Mouse (Mus musculus) layer of hippocampus, postnatal 14 days (tissue): ENCODE measurements around the gene Ren1. TPM values are rescaled to one million over a fixed set of nuclear protein-coding genes. Genes with fewer than 3 reads are reported as not detected.
A peak's percentile ranks its signal among the peaks of the same experiment; 100 is the strongest.

ENCODE experiments used
- DNase-seq, 2 experiments: peaks; one replicate each; pipeline ENCODE4 v3.0.0; 2021 to 2022; ENCODE audit warnings: low spot score in 2 of 2, mixed read lengths in 1 of 2
- long read RNA-seq, 2 experiments: library from polyadenylated mRNA; stranded (forward); transcript quantifications; one replicate each; pipeline ENCODE4 v2.0.0; 2021
- total RNA-seq, 2 experiments: library from RNA; stranded (reverse); gene quantifications; 2 replicates each; pipeline ENCODE4 v1.2.3; 2021

Ren1 gene
- under 1 TPM in 1 of 2 experiments, not detected in 1; 0.28 TPM for total RNA-seq
- long read RNA-seq, experiment 1: 0 reads
- long read RNA-seq, experiment 2: 0 reads

DNA sequence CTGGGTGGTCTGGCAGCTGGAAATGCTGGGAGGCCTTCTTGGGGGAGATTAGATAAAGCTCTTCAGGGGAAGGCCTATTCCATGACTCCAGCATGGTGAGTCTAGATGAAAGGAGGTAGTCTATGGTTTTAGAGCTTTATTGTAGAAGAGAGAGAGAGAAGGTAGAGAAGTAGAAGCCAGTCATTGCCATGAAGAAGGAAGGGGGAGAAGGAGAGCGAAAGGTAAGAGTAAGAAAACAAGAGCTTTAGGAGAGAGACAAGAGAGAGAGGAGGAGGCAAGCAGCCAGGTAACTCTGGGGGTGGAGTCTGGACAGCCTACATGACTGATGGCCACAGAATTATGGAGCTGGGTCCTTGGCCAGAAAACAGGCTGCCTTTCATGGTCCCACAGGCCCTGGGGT is at the start of gene Ren1:
Ren1 (plus strand) TSS at position 301 of the 400 bp plus-strand sequence.
- no peak for DNase-seq

DNA sequence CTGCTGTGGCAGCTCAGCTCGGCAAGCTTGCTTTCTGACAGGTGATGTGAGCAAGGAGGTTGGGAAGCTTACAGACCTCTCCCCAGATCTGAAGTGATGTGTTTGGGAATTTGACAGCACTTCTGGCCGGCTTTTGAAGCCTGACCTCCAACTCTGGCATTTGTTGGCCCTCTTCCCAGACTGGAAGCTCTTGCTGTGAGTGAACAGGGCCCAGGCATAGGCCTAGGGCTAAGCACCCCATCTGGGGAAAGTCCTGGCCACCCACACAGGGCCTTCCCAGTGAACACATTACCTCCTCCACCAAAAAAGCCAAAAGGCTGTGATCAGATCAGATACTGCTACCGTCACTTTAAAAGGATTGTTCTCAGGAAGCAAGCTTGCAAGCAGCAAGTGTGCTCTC is 47.8 kb upstream of the Ren1 start:
- peak in 1 of 2 experiments; percentile 27 for DNase-seq

DNA sequence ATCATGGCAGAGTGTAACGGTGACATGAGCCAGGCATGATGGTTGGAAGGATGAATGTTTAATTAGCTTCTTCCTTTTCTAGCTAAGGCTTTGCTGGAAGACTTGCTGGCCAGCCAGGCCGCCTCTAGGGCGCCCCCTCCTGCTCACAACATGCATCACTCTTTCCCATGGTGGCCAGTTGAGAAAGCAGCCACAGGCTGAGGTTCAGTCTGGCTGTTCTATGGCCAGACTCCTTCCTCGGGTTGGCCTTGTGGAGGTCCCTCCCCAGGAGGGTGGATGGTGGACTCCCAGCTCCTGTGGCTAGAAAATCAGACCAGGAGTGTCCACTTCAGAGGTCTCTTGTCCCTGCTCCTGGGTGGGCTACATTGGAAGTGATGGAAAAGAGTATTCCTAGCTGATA is 43.5 kb upstream of the Ren1 start:
- peak; percentile 64 to 76 for DNase-seq

DNA sequence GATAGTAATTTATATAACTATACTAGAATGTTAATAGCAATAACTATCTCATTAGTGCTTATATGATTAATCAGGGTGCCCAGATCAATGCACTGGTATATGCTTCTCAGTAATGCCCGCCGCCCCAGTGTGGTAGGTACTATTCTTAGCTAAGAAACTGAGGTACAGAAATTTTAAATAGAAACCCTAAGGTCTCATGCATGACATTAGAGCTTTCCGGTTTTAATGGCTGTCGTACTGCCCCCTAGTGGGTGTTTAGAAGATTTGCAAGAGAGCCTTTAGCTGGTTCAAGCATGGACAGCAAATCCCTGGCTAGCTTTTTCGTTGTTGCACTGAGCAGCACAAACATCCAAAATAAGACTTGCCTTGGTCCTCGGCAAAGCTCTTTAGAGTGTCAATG is 43.0 kb upstream of the Ren1 start:
- DNase-seq: peak; percentile 54 to 75

DNA sequence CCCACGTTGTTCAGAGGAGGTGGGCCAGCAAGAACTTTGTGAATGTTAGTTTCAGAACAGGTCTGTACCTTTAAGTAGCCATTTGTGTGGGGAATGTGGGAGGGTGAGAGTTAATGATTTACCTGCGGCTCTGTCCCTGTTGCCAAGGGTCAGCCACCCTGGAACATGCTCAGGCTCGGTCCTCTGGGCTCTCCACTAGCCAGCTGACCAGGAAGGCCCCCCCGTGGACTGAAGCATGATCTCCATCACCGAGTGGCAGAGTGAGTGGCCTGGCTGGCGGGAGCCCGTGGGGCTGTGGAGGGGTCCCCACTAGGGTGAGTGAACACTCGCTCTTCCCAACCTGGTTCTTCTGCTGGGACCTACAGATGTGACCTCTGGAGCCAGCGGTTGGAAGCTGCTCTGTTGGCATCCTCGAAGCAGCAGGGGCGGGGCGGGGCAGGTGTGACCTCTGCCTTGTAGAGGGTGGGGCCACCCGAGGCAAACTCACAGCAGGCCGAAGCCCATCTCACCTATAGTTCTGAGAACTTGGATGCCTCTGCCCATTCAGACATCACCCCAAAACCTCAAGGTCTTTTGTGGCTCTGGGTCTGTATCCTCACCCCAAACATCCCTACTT is 40.5 kb upstream of the Ren1 start, which contains the start of gene Golt1a:
Golt1a (plus strand) TSS at position 149 of the 616 bp plus-strand sequence.
- no peak for DNase-seq

DNA sequence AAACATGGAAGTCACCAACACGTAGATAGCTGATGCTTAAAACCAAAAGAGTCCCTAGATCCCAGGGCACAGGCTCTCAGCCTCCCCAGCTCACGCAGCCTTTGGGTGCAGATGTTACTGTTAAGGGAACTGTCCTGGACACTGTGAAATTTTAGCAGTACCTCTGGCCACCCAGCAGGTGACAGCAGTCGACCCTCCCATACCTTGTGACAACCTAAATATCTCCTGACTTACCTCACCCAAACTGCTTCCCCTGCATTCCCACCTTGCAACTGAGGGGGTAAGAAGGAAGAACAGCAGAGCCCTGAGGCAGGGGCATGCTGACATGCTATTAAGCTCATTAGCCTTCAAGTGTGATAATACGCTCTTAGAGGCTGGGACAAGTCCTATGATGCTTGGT is 39.1 kb upstream of the Ren1 start:
- DNase-seq: no peak

DNA sequence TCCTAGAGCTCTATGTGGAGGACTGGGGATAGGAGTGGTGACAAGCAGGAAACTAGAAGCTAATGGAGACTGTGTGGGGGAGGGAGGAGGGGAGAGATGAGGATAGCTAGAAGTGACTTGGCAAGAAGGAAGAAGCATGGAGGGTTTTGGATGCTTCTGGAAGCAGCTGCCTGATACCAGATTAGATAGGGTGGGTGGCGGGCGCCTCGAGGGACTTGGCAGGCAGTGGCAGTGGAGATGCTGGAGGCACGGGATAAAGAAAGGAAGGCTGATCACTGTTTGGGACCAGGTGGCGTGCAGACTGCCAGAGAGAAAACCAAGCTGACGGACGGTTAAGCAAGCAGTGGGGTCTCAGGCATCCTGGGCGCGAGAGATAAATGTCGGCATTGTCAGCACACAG is 38.4 kb upstream of the Ren1 start:
- DNase-seq: peak; percentile 57 to 78

DNA sequence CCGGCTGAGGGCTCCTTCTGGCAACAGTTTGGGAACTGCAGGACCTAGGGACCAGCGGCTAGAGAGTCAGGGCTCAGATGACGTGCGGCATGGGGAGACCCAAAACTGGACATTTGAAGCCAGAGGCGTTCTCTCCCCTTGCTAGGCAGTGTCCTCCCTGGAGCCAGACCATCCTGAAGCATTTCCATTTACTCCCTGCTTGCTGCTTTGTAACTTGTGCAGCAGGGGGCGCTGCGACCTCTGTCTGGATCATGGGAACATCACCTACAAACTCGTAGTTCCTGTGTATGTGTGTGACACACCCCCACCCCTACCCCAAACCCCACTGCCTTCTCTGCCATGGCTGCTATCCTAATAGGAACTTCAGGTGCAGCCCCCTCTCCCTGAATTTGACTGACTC is 35.9 kb upstream of the Ren1 start:
- DNase-seq: peak; percentile 56 to 64

DNA sequence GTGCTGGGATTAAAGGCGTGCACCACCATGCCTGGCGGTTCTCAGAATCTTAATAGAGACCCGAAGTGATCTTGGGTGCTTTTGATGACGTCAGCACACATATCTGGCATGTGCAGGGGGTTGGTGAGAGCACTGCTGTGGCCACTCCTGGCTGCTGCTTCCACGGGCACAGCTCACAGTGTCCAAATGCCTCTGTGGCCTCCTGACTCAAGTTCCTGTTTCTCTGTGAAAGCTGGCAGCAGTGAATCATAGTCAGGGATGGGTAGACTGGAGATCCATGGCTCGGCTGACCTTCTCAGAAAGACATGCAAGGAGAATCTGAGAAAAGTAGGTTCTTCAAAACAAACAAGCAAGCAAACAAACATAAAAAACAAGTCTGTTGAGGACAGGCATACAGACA is 34.5 kb upstream of the Ren1 start:
- no peak for DNase-seq

DNA sequence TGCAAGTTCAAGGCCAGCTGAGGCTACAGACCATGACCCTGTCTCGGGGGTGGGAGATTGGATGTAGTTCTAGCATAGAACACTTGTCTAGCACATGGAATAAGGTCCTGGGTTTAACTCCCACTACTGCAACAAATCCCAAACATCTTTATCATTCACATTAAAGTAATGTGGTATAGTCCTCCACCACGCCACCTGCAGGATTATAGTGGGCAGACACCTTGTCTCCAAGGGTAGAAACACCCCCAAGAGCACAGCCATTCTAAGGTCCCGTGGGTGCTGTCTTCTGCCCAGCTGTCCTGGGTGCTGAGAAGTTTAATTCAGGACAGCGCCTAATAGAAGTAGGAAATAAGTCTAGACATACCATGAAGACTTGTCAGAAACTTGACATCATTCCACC is 33.7 kb upstream of the Ren1 start:
- DNase-seq: no peak

DNA sequence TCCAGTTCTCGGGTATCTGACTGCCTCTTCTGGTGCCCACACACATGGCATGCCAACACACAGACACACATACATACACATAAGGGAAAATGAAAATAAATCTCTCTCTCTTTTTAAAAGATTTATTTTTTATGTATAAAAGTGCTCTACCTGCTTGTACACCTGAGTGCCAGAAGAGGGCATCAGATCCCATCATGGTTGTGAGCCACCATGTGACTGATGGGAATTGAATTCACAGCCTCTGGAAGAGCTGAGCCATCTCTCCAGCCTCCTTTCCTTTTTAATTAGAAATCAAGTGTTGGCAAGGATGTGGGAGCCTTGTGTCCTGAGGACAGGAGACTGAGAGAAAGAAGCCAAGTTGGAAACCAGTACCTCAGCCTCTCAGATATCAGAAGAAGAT is 33.2 kb upstream of the Ren1 start:
- DNase-seq: no peak

DNA sequence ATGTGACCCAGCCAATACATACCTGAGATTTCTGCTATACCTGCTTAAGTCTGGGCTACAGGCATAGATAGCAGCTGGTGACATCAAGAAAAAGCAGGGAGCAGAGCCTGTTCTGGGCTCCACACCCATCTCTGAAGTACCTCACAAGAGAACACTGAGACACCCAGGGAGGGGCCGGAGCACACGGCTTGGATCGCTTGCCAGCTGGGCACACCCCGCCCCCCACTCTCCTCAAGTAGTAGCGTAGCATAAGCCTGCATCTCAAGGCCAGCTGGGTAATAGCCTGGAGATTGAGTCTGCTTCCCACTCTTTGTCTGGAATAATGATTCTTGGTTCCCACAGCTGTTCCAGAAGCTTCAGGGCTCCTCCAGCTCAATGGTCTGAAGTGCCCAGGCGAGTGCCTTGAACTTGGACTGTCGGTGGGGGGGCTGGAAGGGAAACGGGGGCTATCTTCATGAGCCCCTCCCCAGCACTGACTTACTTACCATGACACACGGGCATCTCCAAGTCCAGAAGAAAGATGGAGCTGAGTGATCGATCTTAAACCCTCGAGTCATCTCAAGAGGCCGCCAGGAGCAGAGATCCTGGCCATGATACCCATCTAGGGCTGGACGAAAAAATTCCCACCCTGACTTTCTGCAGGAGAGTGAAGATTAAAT is 28.9 kb upstream of the Ren1 start, which contains the start of gene Kiss1:
Kiss1 (plus strand) TSS at position 609 of the 659 bp plus-strand sequence.
- no peak for DNase-seq

DNA sequence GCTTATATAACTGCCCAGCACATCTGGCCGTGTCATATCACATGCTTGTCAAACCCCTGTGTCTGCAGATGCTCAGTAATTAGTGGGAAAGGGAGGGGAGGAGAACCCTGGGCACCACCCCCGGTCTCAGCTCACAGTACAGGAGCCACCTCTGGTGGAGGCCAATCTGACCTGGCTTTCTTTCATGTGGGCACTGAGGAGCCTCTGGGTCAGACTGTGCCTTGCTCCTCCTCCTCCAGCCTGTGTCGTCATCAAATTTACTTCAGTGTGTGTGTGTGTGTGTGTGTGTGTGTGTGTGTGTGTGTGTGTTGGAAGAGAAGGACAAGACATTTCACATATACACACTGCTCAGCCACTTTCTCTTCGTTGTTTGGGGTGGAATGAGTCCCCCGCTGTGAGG is 27.0 kb upstream of the Ren1 start:
- DNase-seq: no peak

DNA sequence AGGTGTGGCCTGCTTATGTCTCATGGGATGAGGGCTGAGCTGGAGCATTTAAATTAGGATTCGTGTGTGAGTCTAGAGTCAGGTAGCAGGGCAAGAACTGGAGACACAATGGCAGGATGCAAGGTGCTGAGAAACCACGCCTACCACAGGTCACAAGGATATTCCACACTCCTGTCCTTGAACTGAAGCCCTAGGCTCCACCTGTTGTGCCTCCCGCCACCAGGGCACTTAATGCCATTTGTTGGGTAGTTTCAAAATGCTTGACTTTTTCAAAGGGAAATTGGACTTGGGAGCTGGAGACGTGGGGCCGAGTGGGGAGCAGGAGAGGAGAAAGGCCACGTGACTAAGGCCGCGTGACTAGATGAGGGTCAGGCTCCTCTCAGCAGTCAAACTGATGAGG is 24.4 kb upstream of the Ren1 start:
- DNase-seq: no peak

DNA sequence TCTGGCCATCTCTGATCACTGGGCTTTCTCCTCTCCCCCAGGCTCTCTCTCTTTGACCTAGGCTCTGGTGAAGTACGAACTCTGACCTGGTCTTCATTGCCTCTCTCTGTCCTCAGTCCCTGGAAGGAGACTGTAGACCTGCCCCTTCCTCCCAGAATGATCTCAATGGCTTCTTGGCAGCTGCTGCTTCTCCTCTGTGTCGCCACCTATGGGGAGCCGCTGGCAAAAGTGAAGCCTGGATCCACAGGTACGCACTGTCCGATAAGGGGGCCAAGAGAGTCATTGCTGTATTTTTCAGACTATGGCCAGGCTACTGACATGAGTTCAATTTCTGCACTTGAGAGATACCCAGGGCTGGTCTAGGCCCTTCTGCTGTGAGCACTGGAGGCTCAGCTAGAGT is 23.2 kb upstream of the Ren1 start:
- DNase-seq: no peak

DNA sequence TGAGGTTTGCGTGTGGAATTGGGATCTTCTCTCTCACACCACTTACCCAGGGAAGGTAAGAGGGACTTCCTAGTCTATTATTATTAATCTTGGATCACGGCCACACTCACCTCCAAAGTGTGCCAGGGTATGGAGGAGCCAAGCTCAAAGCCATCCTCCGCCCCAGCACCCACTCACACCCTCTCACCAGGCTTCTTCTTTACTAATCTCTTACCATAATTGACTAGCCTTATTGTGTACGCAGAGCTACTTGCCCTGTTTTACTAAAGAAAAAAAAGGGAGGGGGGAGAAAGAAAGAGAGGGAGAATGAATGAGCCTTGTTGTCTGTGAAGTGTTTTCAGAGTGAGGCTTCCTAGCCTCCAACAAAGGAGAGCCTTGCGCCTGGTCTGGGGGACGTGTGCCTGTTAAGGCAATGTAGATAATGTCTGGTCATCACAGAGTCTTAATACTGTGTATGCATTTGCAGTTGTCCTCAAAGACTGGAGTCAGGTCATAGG is 22.0 kb upstream of the Ren1 start:
- no peak for DNase-seq

DNA sequence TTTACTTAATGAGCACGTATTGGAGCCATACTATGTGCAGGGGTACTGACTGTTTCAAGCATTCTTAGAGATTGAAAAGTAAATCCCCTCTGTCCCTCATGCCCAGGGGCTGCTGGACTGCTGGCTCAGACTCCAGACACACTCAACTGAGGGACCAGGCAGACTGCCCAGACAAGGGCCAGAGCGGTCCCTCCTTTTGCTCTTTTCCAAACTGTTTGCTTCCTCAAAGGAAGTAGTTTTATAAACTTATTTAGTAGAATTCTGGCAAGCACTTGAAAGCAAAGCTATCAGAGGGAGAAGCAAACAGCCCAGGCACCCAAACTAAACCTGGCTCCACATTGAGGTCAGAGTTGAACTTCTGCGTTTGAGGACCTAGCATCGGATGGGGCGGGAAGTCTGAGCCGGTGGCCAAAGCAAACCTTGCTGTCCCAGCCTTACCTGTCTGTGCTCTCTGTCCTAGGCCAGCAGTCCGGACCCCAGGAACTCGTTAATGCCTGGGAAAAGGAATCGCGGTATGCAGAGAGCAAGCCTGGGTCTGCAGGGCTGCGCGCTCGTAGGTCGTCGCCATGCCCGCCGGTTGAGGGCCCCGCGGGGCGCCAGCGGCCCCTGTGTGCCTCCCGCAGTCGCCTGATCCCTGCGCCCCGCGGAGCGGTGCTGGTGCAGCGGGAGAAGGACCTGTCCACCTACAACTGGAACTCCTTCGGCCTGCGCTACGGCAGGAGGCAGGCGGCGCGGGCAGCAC is 21.2 kb upstream of the Ren1 start:
- DNase-seq: no peak

DNA sequence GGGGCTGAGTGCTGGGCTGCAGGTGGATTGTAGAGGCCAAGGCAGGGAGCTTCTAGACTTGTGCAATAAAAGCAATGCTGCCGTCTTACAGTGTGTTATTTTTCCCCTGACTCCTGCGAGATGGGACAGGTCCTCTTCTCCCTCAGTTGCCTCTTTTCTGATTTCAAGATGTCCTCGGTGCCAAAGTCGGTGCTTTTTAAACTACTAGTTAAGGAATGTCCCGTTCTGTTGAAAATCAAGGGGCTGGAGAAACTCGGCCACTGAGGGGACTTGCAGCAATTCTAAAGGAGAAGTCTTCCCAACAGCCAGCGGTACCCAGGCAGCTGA is 20.7 kb upstream of the Ren1 start:
- no peak for DNase-seq

DNA sequence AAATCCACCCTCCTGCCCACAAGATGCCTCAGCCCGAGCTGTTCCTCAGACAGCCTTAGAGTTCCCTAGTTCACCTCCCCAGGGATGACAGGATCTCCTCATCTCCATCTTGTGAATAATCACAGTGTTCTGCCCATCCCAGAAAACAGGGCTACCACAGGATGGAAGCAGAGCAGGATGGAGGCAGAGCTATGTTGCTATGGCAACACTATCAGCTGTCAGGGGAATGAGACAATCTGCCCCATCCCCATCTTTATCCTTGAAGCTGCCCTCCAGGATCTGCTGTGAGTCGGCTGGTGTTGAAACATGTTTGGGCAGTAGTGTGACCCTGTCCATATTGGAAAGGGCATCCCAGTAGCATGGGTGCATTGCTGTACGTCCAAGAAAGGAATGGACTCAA is 19.2 kb upstream of the Ren1 start:
- DNase-seq: peak in 1 of 2 experiments; percentile 50

DNA sequence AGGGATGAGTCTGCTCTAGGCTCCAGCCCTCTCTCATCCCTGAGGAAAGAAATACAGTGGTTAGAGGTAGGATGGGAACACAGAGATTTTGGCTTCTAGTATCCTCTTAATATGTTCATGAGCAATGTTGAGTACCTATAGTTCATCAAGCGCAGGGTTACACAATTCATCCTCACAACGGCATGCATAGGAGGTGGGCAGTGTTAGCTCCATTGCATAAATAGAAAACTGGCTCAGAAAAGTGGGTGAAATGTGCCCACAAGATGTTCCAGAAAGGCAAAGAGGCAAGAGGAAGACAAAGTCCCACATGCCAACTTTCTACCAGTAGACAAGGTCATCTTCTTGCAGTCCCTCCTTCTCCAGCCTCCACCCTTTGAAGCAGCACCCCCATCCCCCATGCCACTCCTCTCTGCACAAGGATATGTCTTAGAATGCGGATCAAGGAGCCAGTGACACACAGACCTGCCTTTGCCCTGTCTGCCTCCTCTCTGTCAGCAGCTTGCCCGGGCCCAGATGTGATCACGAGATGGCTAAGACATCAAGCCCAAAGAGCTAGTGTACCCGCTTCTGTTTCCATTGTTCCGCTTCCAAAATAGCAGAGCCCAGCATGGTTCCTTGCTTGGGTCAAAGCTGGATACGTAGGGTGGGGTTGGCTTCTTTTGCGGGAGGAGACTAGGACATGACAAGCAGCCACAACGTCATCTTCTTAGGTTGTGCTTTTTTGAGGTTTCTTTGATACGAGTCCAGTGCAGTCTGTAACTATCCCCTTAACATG is 17.5 kb upstream of the Ren1 start:
- no peak for DNase-seq

DNA sequence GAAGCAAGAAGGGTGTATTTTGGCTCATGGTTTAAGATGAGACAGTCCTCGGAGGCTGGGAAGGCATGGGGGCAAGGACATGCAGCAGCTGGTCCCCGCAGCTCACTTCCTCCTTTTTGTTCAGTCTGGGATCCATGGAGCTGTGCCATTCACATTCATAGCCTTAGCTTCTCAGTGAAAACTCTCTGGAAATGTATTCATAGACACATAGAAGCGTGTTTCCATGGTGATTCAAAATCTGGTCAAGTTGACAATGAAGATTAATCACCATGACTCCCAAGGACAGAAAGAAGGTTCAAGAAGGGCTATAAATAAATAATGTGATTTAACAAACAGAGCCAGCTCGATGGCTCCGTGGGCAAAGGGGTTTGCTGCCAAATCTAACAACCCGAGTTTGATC is 16.4 kb upstream of the Ren1 start:
- no peak for DNase-seq
